Mouse (Mus musculus): ENCODE measurements around the gene Ubtf. TPM values are rescaled to one million over a fixed set of nuclear protein-coding genes. Genes with fewer than 3 reads are reported as not detected.

The Ubtf gene
- total RNA-seq, 2 experiments from 2014 or later, result 101 to 103 TPM

DNA sequence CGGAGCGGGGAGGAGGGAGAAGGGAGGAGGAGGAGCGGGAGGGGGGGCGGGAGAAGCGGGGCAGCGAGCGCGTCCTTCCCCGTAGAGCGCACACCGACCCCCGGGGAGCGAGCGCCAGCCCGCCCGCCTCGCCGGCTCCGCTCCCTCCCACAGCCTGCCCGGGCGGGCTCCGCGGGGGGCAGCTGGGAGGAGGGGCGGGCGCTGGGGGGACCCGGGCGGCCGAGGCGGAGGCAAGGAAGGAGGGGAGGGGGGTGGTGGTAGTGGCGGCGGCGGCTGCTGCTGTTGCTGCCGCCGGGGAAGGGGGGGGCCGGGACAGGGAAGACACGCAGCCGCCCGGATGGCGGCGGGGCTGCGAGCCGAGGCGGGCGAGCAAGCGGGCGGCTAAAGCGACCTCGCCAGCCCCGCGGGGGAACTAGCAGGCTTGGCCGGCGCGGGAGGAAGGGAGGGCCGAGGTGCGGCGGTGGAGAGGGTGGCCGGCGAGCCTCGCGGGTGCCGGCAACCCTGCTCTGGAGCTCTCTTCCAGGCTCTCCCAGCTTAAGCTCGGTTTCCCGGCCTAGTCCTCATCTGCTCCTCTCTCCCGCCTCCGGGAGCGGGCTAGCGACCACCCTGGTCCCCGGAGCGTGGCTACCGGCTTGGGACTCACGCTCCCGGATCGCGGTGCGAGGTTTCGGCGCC, 1.5 kb downstream of the Ubtf start:
- DNase-seq, result peak; percentile 83 to 90

DNA sequence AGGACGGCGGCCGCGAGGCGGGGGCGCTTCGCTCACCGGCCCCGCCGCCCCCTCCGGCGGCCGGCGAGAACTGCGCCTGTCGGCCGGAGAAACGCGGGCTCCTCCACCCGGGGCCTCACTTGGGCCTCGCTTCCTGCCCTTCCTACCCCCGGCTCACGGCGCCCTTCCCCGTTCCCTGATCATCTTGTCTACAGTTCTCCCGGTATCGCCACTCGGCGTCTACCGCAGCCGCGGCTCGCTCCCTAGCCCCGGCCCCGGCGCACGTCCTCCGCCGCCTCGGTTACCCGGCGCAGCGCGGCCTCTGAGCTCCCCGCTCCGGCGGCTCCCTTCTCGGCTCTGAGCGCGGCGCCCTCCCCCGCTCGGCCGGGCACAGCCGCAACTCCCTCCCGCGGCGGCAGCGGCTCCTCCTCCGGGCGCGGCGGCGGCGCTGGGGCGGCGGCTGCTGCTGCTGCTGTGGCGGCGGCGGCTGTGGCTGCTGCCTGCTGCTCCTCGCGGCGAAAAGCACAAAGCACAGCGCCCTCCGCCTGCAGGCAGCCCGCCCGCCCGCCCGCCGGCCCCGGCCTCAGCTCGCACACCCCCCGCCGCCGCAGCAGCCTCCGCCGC, 2.1 kb downstream of the Ubtf start:
- no peak for DNase-seq

- peak; percentile 94 to 97 for DNase-seq
Observed at GRCm38 (mm10) chr11:102316572-102317297, 2.8 kb downstream of the Ubtf start.

DNA sequence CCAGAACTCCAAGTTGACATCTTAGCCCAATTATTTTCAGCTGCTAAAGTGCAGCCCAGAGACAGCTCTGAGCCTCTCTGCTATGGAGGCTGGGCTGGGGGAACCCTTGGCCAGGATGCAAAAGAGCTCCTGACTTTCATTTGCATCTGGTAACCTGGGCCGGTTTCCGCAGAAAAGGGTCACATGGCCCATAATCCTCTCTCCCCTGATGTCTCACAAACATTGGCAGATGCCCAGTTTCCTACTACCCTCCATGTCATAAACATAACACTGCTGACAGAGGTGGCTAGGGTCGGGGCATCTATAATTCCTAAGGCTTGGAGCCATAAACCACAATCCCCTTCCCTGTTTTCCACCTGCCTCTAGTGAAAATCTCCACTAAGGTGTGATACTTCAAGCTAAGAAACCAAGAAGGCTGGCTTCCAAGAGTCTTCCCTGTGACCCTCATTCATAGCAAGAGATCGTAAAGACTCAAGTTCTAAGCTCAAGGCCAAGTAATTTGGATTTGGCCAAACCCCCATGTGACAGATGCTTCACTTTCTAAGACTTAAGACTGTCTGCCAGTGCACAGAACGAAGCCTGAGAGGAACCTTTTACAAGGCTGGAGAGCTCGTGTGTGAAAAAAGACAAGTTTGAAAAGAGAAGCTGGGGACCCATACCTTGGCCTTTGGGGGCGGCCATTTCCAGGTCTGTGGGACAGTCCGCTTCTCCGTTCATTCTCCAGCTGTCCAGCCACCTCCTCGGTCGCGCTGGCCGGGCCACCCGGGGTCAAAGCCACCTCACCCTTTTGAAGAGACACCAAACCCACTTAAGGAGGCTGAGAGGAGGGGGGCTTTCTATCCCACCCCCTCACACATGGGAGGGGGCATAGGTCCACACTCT, 3.6 kb downstream of the Ubtf start:
- peak in 1 of 2 experiments; percentile 20 for DNase-seq

DNA sequence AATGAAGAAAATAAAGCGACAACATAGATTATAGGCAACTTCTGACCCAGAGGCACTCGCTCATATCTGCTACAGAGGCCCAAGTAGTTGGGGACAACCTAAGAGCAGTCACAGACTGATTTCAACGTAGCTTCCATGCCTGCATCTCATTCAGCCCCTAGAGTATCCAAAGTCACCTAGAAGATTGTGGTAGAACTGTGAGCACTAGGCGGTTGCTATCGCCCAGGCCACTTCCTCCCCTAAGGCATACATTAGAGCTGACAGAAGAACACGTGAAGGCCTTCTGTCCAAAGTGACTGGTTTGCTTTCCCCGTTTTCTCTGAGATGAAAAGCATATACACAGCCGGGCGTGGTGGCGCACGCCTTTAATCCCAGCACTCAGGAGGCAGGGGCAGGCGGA, 5.2 kb downstream of the Ubtf start:
- no peak for DNase-seq

DNA sequence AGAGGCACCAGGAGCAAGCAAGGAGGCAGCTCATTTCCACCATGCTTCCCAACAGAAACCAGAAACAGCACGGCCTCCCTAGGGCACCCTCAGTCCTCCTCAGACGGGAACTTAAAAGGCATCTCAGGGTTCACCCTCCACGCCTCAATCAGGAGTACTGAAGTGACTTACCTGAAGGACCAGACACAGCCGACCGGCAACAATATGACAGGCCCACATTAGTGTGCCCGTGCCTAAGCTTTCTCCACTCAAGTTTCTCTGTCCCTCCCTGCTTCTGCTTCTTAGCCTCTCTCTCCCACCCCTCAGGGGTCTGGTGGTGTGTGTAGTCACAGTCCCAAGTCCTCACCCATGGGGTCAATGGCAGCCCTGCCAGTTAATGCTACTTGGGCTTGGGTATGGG, 7.0 kb downstream of the Ubtf start:
- DNase-seq, result no peak

DNA sequence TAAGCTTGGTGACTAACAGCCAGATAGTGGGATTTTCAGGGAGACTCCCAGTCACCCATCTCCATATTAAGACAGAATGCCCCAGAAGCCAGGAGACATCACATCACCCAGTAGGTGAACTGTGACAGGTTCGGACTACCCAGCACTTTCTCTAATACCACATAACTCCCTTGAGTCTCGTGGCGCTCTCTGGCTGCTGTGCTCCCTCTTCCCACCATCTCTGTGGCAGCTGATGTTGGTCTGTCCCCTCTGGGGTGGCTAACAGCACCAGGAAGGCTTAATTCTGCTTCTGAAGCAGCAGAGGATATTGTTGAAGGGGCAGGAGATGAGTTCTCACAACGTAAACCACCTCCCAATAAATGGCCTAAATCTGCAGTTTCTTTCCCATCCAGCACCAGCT, 7.6 kb downstream of the Ubtf start:
- DNase-seq, result no peak

- peak; percentile 48 to 55 for DNase-seq
Observed at GRCm38 (mm10) chr11:102310768-102311695, 8.5 kb downstream of the Ubtf start.

- peak; percentile 49 to 59 for DNase-seq
Observed at GRCm38 (mm10) chr11:102309821-102310617, 9.5 kb downstream of the Ubtf start.

GRCm38 (mm10) chr11:102308979-102309378, 10.6 kb downstream of the Ubtf start:
- DNase-seq, result peak; percentile 98 to 99

DNA sequence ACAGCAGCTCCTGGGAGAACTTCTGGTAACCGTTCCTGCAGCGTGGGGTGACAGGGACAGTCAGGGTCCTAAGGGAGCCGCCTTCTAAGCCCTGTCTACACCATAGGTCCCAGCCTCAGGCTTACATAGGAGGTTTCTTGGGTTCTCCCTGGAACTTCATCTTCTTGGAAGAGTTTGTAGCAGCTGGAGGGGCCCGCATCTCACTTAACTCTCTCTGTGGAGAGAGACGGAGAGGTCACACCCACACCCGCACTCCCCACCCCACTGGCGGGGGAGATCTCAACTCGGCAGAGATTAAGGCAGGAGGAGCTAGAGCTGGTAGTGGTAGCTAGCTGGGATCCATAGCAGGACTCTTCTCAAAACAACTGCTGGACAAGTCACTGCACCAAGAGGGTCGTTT, 11.4 kb downstream of the Ubtf start:
- DNase-seq, result no peak

- peak; percentile 56 to 65 for DNase-seq
Observed at GRCm38 (mm10) chr11:102305359-102305758, 14.2 kb downstream of the Ubtf start.

GRCm38 (mm10) chr11:102304141-102304540, 15.4 kb downstream of the Ubtf start:
- no peak for DNase-seq

DNA sequence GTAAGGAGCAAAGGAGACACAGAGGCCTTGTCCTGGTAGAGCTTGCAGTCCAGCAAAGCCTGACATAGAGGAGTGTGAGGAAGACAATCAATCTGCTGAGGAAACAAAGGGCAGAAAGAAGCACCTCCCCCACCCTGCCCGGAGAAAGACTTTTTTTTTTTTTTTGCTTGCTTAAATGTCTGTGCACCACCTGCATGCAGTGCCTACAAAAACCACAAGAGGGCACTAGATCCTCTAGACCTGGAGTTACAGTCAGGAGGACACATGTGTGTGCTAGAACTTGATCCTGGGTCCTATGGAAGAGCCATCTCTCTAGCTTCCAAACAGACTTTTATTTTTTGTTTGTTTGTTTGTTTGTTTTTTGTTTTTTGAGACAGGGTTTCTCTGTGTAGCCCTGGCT, 19.7 kb downstream of the Ubtf start:
- DNase-seq, result peak; percentile 40 to 64

GRCm38 (mm10) chr11:102297577-102298556, 21.7 kb downstream of the Ubtf start:
- no peak for DNase-seq

GRCm38 (mm10) chr11:102296491-102297472, 22.8 kb downstream of the Ubtf start, which contains the start of gene Atxn7l3:
Gene Atxn7l3, minus strand, starts transcription at chr11:102296631.
- peak; percentile 100 for DNase-seq

Measured in adrenal gland, postnatal 36 days (tissue).